Mouse (Mus musculus) mesoderm, embryonic 11.5 days (tissue): ENCODE measurements around the gene Gm21170.
"Not testable (repeated sequence)": the region's sequence is repeated elsewhere in the genome, so short reads cannot be mapped to it uniquely, and the experiment has no call there.

ENCODE experiments used
- DNase-seq: peaks from one replicate; pipeline ENCODE4 v3.0.0-alpha.2; 2012; ENCODE audit warnings: low read depth, low spot score

Gm21170 gene

DNA sequence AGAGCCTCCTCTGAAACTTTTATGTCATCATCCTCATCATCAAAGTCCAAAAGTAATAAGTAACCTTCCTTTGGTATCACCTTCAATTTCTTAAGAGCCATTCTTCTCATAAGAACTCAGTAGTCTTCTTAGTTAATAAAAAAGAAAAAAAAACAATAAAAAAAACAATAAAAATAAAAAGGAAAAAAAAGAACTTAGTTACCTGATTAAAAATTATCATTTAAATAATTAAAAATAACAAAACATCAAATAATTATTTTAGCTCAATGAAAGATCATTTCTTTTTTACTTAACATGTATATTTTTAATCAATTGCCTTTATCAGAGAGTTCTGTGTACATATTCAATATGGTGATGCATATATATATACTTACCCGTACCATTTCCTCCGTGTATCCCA is at the start of gene Gm21170:
TSS of gene Gm21170 (minus strand) at position 101 of the 400 bp plus-strand sequence.
- DNase-seq: not testable (repeated sequence)
